Mouse (Mus musculus) ES-Bruce4 (cell line): ENCODE data around the gene Neurog2. TPM values are rescaled to one million over a fixed set of nuclear protein-coding genes. Genes with fewer than 3 reads are reported as not detected.

Experiments
- H3K27ac ChIP-seq: 2 replicates; pipeline ENCODE4 v1.5.1; 2012; ENCODE audit warnings: low read length, inconsistent platforms; ENCODE audit not compliant: insufficient read depth
- H3K27me3 ChIP-seq: 2 replicates; pipeline ENCODE4 v1.6.1; 2012; ENCODE audit warnings: mild to moderate bottlenecking, low read length, inconsistent platforms; ENCODE audit not compliant: control insufficient read depth, poor library complexity, insufficient read depth, severe bottlenecking
- H3K36me3 ChIP-seq: 2 replicates; pipeline ENCODE4 v1.6.1; 2012; ENCODE audit warnings: inconsistent platforms, mild to moderate bottlenecking, low read length, moderate library complexity; ENCODE audit not compliant: control insufficient read depth, poor library complexity, insufficient read depth, severe bottlenecking
- H3K4me1 ChIP-seq: one replicate; pipeline ENCODE4 v1.8.1; 2011; ENCODE audit warnings: low read length; ENCODE audit not compliant: control insufficient read depth, insufficient read depth
- H3K4me3 ChIP-seq: 2 replicates; pipeline ENCODE4 v1.5.1; 2011; ENCODE audit warnings: low read depth, mild to moderate bottlenecking, low read length
- H3K9ac ChIP-seq: 2 replicates; pipeline ENCODE4 v1.6.1; 2012; ENCODE audit warnings: low read depth, mild to moderate bottlenecking, inconsistent platforms; ENCODE audit not compliant: poor library complexity, severe bottlenecking
- H3K9me3 ChIP-seq: replicated peaks from 2 replicates; pipeline ENCODE4 v1.6.1; 2012; ENCODE audit warnings: mild to moderate bottlenecking, low read length, inconsistent platforms; ENCODE audit not compliant: control insufficient read depth, poor library complexity, insufficient read depth, severe bottlenecking
- CTCF ChIP-seq: IDR thresholded peaks from one replicate; pipeline ENCODE4 v1.8.1; 2011; ENCODE audit warnings: low read depth, low read length
- EP300 ChIP-seq: IDR thresholded peaks from 2 replicates; pipeline ENCODE4 v1.6.1; 2011; ENCODE audit warnings: low read depth, low read length; ENCODE audit not compliant: insufficient read depth
- POLR2A ChIP-seq: IDR thresholded peaks from one replicate; pipeline ENCODE4 v1.8.1; 2011; ENCODE audit warnings: low read length; ENCODE audit not compliant: insufficient read depth
- polyA plus RNA-seq: library from polyadenylated mRNA; stranded (reverse); fragments of >200 nt; gene quantifications from 2 replicates; pipeline ENCODE4 v1.2.4, GENCODE M21; 2011; ENCODE audit warnings: low read depth; ENCODE audit not compliant: missing spikeins, insufficient read depth, insufficient read length

Gene Neurog2
- polyA plus RNA-seq, 1 experiment, result not detected

DNA sequence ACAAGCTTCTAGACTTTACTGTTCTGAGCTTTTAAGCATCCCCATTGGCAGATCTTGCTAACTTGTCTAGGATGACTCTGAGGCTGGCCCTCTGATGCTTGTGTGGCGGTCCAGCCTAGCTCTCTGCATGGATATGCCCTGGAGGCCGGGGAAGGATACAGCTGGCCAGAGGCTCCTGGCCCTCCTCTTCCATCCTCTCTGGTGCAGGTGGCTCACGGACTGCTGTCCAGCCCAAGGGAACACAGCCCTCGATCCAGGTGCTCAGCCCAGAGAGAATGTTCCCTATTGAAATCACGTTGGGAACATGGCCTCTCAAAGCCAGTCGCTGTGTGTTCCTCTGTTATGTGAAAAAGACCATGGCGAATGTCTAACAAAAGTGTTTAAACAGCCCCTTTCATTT lies 27.8 kb downstream of the Neurog2 start:
- Histone ChIP-seq H3K4me3 (no peak overlapping the region), H3K36me3 (no peaks in the 10 kb centered on the region), H3K9me3 (no peaks in the 10 kb centered on the region), H3K9ac (no peak overlapping the region), H3K27me3 (no peaks in the 10 kb centered on the region; the same call in 1 of the 2 replicates), H3K4me1 (no peaks in the 10 kb centered on the region), H3K27ac (no peak overlapping the region)
- TF ChIP-seq EP300 (no peak), POLR2A (no peak), CTCF (no peak)

DNA sequence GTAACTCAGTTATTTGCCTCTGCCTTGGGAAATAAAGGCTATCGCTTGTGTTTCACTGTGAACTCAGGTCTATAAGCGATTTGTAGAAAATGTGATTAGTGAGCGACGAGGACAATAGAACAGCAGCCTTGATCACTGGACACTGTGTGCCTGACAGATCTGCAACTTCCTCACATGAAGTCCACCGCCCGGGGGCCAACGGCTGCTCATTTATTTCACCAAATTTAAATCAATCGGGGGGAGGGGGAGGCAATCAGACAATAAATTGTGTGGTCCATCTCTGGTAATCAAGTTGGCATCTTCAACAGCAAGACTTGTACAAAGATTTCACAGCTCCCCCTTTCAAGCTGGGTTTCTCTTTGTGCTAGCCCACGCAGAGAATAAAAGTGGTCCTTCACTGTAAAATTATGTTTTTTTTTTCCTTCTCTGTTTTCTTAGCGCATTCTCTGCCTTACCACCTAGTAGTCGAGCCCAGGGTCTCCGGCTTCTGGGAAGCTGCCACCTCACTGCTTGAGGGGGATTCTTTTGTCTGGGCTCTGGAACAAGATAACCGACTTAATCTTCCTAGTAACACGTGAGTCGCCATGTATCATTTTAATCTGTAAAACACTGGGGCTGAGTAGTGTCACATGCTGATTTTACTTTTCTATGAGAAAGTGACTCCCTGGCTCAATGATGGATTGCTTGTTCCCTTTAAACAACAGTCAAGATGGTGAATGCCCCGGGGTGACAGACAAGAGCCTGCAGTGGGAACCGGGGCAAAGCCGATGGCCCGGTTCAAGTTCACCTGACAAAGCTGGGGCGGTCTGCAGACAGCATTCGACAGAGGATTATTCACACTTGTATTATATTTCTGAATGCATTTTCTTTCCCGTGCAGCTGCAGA lies 29.0 kb downstream of the Neurog2 start:
- TF ChIP-seq EP300, result no peak
- no peak for TF ChIP-seq POLR2A
- TF ChIP-seq CTCF, result no peak
- Histone ChIP-seq H3K9me3 (no peaks in the 10 kb centered on the region), H3K4me1 (no peaks in the 10 kb centered on the region), H3K27me3 (no peaks in the 10 kb centered on the region; the same call in 1 of the 2 replicates), H3K4me3 (no peak overlapping the region), H3K27ac (no peak overlapping the region), H3K36me3 (no peaks in the 10 kb centered on the region), H3K9ac (no peak overlapping the region)

DNA sequence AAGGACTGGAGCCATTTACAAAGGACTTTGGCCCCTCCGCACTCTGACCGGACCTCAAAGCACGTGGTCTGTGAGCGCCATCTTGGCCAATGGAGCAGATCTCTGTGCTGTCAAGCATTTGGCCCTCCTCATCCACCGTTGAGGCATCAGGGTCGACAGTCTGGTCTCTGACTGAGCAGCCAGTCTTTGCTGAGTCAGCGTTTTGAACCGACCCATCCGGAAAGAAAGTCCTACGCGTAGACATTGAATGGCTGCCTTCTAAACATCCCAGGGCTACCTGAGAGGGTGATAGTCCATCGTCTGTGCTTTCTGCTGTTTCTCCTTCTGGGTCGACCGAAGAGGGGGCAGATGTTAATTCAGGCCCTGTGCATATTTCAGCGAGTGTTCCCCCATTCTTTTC lies 46.8 kb downstream of the Neurog2 start:
- Histone ChIP-seq H3K36me3 (no peaks in the 10 kb centered on the region), H3K27ac (no peak overlapping the region), H3K27me3 (no peaks in the 10 kb centered on the region), H3K9me3 (no peaks in the 10 kb centered on the region), H3K9ac (no peak overlapping the region), H3K4me1 (no peaks in the 10 kb centered on the region), H3K4me3 (no peak overlapping the region)
- no peak for TF ChIP-seq EP300
- TF ChIP-seq POLR2A, result no peak
- no peak for TF ChIP-seq CTCF

Other genes with a start within 250 kb of the Neurog2 start
- gene Ank2, start 133.8 kb upstream of the Neurog2 start, polyA plus RNA-seq, result 29.9 and 31.4 TPM in 2 replicates
- 110 and 116 TPM in 2 replicates for gene Larp7, start 79.8 kb upstream of the Neurog2 start, polyA plus RNA-seq
- 27.5 and 28.3 TPM in 2 replicates for gene Zgrf1, start 79.6 kb upstream of the Neurog2 start, polyA plus RNA-seq
- 1.2 TPM in 2 replicates for gene Alpk1, start 147.4 kb downstream of the Neurog2 start, polyA plus RNA-seq
- 0.54 TPM in 1 of 2 replicates, not detected in the other for gene Tifa, start 156.7 kb downstream of the Neurog2 start, polyA plus RNA-seq
- gene Ap1ar, start 204.4 kb downstream of the Neurog2 start, polyA plus RNA-seq, result 61.7 and 63.3 TPM in 2 replicates